Mouse (Mus musculus): Measurements from ENCODE around the gene Serpina1e. TPM values are rescaled to one million over a fixed set of nuclear protein-coding genes. Genes with fewer than 3 reads are reported as not detected.
A peak's percentile ranks its signal among the peaks of the same experiment; 100 is the strongest.
"Not testable (repeated sequence)": the region's sequence is repeated elsewhere in the genome, so short reads cannot be mapped to it uniquely, and the experiment has no call there.

Gene Serpina1e
- total and polyA plus RNA-seq, 2 experiments, result 557 to 1,162 TPM

DNA sequence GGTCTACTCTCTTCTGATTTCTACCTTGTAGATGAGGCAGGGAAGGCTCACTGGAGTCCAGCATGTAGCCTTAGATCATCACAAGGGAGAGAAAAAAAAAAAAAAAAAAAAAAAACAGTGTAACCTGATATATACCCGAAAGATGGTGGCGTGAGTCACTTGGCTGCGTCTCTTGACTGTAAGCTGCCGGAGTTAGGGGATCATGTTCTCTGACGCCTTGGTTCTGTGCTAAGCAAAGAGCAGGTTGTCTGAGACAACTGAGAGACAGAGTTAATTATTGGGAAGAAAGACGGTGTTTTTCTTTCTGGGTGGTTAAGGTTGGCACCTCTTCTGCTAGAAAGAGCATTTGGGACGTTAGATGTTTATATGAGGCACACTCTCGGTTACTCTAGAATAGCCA, 4.1 kb upstream of the Serpina1e start:
- Histone ChIP-seq H3K27me3 (ENCODE audit: control insufficient read depth, insufficient read depth, low read length) (no peaks in the 10 kb centered on the region), H3K9ac (ENCODE audit: low read depth, low read length) (no peak overlapping the region), H3K79me2 (ENCODE audit: control insufficient read depth, insufficient read depth, low read length) (no peaks in the 10 kb centered on the region; the same call in 1 of the 2 replicates), H3K4me3 (ENCODE audit: insufficient read depth, low read depth, low read length) (no peak overlapping the region), H3K27ac (replicated peaks; ENCODE audit: insufficient read depth, low read depth, low read length) (peak overlapping the region; percentile 100), H3K36me3 (ENCODE audit: control insufficient read depth, insufficient read depth, low read length) (no peaks in the 10 kb centered on the region), H3K4me1 (ENCODE audit: control insufficient read depth, insufficient read depth, low read length) (peaks cover 35% of the 10 kb centered on the region)
- WGBS, result 65% methylated on average over 8 of the region's 8 CpGs
- TF ChIP-seq CTCF (IDR thresholded peaks at IDR 0.05; ENCODE audit: low read depth, low read length) (no peak), POLR2A (IDR thresholded peaks at IDR 0.05; ENCODE audit: extremely low read depth, insufficient read depth, low read length) (no peak)
- DNase-seq (ENCODE audit: extremely low read depth, low read depth, low spot score), result no peak

DNA sequence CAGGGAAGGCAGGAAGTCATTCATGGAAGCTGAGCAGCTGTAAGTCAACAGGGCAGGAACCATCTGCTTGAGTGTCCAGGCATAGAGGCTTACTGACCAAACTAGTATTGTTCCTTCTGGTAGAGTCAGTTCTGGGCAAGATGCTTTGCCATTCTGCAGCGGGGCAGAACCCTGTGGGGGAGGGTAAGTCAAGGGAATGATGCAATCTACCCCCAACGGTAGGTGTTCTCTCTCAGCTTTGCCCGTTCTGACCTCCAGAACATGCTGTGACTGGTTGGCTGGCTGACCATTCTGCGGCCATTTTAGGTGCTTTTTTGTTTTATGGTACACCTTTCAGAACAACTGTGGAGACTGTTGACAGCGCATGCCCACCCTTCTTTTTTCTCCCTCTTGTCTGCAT, 3.6 kb upstream of the Serpina1e start:
- Histone ChIP-seq H3K4me3 (ENCODE audit: insufficient read depth, low read depth, low read length) (no peak overlapping the region), H3K27ac (replicated peaks; ENCODE audit: insufficient read depth, low read depth, low read length) (peak overlapping the region; percentile 100), H3K9ac (ENCODE audit: low read depth, low read length) (no peak overlapping the region), H3K36me3 (ENCODE audit: control insufficient read depth, insufficient read depth, low read length) (no peaks in the 10 kb centered on the region), H3K27me3 (ENCODE audit: control insufficient read depth, insufficient read depth, low read length) (no peaks in the 10 kb centered on the region), H3K79me2 (ENCODE audit: control insufficient read depth, insufficient read depth, low read length) (no peaks in the 10 kb centered on the region; the same call in 1 of the 2 replicates), H3K4me1 (ENCODE audit: control insufficient read depth, insufficient read depth, low read length) (peaks cover 35% of the 10 kb centered on the region)
- 43% methylated on average over 5 of the region's 5 CpGs for WGBS
- DNase-seq (ENCODE audit: extremely low read depth, low read depth, low spot score), result peak; percentile 78
- TF ChIP-seq CTCF (IDR thresholded peaks at IDR 0.05; ENCODE audit: low read depth, low read length) (no peak), POLR2A (IDR thresholded peaks at IDR 0.05; ENCODE audit: extremely low read depth, insufficient read depth, low read length) (no peak)

DNA sequence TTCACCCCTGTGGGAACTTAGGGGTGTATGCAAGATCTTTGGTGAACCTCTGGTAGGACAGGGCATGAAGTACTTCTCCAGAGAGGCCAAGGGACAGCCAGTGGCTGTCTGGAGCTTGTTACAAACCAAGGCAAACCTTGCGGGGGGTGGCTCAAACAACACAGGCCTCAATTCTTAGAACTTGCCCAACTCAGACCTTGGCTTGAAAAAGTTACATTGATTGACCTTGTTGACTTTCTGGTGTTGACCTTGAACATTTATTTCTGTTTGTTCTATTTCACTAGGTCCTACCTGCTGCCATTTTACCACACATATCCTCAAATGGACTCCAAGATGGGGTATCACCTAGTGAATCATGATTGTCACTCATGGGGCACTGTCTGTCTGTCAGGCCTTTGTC, 2.9 kb upstream of the Serpina1e start:
- WGBS, result 10% methylated on average over 1 of the region's 1 CpGs
- peak; percentile 90 for DNase-seq (ENCODE audit: extremely low read depth, low read depth, low spot score)
- Histone ChIP-seq H3K4me1 (ENCODE audit: control insufficient read depth, insufficient read depth, low read length) (peaks cover 32% of the 10 kb centered on the region), H3K27ac (replicated peaks; ENCODE audit: insufficient read depth, low read depth, low read length) (peak overlapping the region; percentile 100), H3K36me3 (ENCODE audit: control insufficient read depth, insufficient read depth, low read length) (no peaks in the 10 kb centered on the region), H3K4me3 (ENCODE audit: insufficient read depth, low read depth, low read length) (no peak overlapping the region), H3K79me2 (ENCODE audit: control insufficient read depth, insufficient read depth, low read length) (no peaks in the 10 kb centered on the region; the same call in 1 of the 2 replicates), H3K27me3 (ENCODE audit: control insufficient read depth, insufficient read depth, low read length) (no peaks in the 10 kb centered on the region), H3K9ac (ENCODE audit: low read depth, low read length) (peak overlapping the region; percentile 0; the same call in 1 of the 2 replicates)
- TF ChIP-seq POLR2A (IDR thresholded peaks at IDR 0.05; ENCODE audit: extremely low read depth, insufficient read depth, low read length) (no peak), CTCF (IDR thresholded peaks at IDR 0.05; ENCODE audit: low read depth, low read length) (no peak)

DNA sequence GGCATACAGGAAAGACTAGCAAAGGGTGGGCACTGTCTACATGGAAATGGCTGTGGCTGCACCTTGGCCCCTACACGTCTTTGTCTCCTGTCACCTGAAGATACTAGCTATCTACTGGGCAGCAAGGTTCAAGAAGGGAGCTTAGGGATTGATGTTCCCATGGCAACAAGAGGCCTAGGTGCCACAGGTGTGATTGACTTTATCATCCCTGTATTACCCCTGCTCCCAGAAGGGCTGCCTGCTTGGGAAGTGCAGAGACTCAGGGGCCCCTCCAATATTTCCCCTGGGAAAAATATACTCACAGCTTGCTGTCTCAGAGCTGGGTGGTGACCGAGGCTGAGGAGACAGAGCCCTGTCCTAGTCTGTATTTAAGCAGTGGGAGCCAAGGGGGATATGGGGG, 2.2 kb downstream of the Serpina1e start:
- peak overlapping the region; percentile 87 for H3K9ac ChIP-seq (ENCODE audit: low read depth, low read length)
- peak overlapping the region; percentile 73 for H3K27ac ChIP-seq (replicated peaks; ENCODE audit: insufficient read depth, low read depth, low read length)
- WGBS, result 30% methylated on average over 2 of the region's 2 CpGs
- not testable (repeated sequence) for H3K36me3 ChIP-seq (ENCODE audit: control insufficient read depth, insufficient read depth, low read length); H3K27me3 ChIP-seq (ENCODE audit: control insufficient read depth, insufficient read depth, low read length); DNase-seq (ENCODE audit: extremely low read depth, low read depth, low spot score); H3K79me2 ChIP-seq (ENCODE audit: control insufficient read depth, insufficient read depth, low read length); H3K4me1 ChIP-seq (ENCODE audit: control insufficient read depth, insufficient read depth, low read length)
- peak overlapping the region; percentile 53 for H3K4me3 ChIP-seq (ENCODE audit: insufficient read depth, low read depth, low read length)

DNA sequence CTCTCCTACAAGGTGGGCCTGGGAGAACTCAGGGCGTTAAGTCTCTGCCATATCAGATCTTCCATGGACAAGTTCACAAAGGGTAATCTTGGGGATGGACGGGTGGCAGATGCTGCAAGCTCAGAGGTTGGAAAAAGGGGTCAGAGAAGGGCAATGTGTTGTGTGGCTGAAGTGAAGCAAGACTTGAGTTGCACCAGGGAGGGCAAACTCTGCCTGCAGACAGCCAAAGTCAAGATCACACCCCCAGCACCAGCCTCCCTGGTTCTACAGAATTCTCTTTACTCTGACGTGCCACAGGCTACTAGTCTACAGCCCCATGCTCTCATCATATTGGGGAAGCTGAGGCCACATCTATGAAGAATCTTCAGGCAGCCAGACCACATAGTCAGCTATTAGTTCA, 5.8 kb downstream of the Serpina1e start:
- not testable (repeated sequence) for H3K9ac ChIP-seq (ENCODE audit: low read depth, low read length); H3K79me2 ChIP-seq (ENCODE audit: control insufficient read depth, insufficient read depth, low read length); H3K27ac ChIP-seq (replicated peaks; ENCODE audit: insufficient read depth, low read depth, low read length); H3K4me1 ChIP-seq (ENCODE audit: control insufficient read depth, insufficient read depth, low read length); H3K4me3 ChIP-seq (ENCODE audit: insufficient read depth, low read depth, low read length); H3K27me3 ChIP-seq (ENCODE audit: control insufficient read depth, insufficient read depth, low read length)
- WGBS, result 12% methylated on average over 3 of the region's 3 CpGs
- 0 out of 2 replicates have a peak, but pooled peaks have one; percentile 37 for TF ChIP-seq POLR2A (IDR thresholded peaks at IDR 0.05; ENCODE audit: extremely low read depth, insufficient read depth, low read length)
- peak; percentile 82 for DNase-seq (ENCODE audit: extremely low read depth, low read depth, low spot score)
- peaks cover 17% of the 10 kb centered on the region; the same call in 1 of the 2 replicates for H3K36me3 ChIP-seq (ENCODE audit: control insufficient read depth, insufficient read depth, low read length)

DNA sequence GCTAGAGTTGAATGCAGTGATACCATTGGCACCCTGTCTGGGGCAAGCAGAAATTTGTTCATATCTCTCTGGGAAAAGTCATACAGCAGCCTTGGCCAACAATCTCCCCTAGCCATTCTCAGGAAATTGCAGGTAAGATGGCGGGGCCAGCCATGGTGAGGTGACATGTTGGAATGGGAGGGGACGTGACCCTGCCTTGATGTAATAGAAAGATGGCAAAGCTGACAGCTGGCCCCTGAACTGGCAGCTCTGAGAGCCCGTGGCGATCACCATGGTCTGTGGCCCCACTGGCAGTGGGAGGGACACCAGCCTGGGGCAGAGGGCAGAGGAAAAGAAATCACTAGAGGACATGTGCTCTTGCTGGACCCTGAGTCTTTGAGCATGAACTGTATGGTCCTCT, 12.5 kb downstream of the Serpina1e start:
- Histone ChIP-seq H3K4me1 (ENCODE audit: control insufficient read depth, insufficient read depth, low read length) (no peaks in the 10 kb centered on the region), H3K27me3 (ENCODE audit: control insufficient read depth, insufficient read depth, low read length) (no peaks in the 10 kb centered on the region), H3K36me3 (ENCODE audit: control insufficient read depth, insufficient read depth, low read length) (peaks cover 12% of the 10 kb centered on the region; the same call in 1 of the 2 replicates), H3K4me3 (ENCODE audit: insufficient read depth, low read depth, low read length) (no peak overlapping the region), H3K27ac (replicated peaks; ENCODE audit: insufficient read depth, low read depth, low read length) (no peak overlapping the region), H3K79me2 (ENCODE audit: control insufficient read depth, insufficient read depth, low read length) (no peaks in the 10 kb centered on the region), H3K9ac (ENCODE audit: low read depth, low read length) (no peak overlapping the region)
- TF ChIP-seq POLR2A (IDR thresholded peaks at IDR 0.05; ENCODE audit: extremely low read depth, insufficient read depth, low read length), result peak; percentile 53
- peak; percentile 25; the same call in 1 of the 2 replicates for TF ChIP-seq CTCF (IDR thresholded peaks at IDR 0.05; ENCODE audit: low read depth, low read length)
- WGBS, result 27% methylated on average over 4 of the region's 4 CpGs
- no peak for DNase-seq (ENCODE audit: extremely low read depth, low read depth, low spot score)

DNA sequence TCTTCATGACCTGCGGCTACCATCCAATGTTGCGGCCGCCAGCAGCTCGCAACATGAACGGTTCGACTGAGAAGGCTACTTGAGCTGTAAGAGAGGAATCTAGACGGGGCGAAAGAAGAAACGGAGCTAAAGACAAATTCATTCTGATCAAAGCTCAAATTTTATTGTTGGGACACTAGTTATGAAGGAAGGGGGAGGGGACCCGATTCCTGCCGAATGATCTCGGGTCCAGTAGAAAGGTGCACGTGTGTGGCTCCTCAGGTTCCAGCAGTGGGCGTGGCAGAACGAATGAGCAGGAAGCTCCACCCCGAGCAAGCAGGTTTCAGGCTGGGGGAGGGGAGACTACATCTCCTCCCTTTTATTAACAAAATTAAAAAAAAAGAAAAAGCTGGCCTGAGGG, 49.6 kb downstream of the Serpina1e start:
- 96% methylated on average over 12 of the region's 16 CpGs for WGBS
- H3K27ac ChIP-seq (replicated peaks; ENCODE audit: insufficient read depth, low read depth, low read length); H3K79me2 ChIP-seq (ENCODE audit: control insufficient read depth, insufficient read depth, low read length); DNase-seq (ENCODE audit: extremely low read depth, low read depth, low spot score); H3K4me1 ChIP-seq (ENCODE audit: control insufficient read depth, insufficient read depth, low read length); H3K27me3 ChIP-seq (ENCODE audit: control insufficient read depth, insufficient read depth, low read length); H3K36me3 ChIP-seq (ENCODE audit: control insufficient read depth, insufficient read depth, low read length); H3K9ac ChIP-seq (ENCODE audit: low read depth, low read length); H3K4me3 ChIP-seq (ENCODE audit: insufficient read depth, low read depth, low read length): not testable (repeated sequence)

DNA sequence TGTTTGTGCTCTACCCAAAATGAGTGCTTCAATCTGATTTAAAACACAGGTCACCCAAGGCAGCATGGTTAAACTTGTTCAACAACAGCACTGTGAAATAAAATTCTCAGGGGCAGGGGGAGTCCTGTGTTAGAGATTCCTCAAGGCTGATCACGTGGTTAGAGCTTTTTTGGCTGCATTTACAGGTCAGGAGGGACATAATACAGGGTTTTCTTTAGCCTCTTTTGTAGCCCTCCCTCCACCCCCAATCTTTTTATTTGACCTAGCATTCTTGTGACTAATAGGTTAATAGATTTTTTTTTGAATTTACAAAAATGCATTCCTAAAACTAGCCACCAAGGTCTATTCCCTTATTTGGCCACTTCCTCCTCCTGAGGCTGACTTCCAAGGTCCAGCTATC, 51.0 kb downstream of the Serpina1e start:
- H3K27ac ChIP-seq (replicated peaks; ENCODE audit: insufficient read depth, low read depth, low read length); H3K36me3 ChIP-seq (ENCODE audit: control insufficient read depth, insufficient read depth, low read length); H3K27me3 ChIP-seq (ENCODE audit: control insufficient read depth, insufficient read depth, low read length); H3K79me2 ChIP-seq (ENCODE audit: control insufficient read depth, insufficient read depth, low read length); H3K4me1 ChIP-seq (ENCODE audit: control insufficient read depth, insufficient read depth, low read length); H3K4me3 ChIP-seq (ENCODE audit: insufficient read depth, low read depth, low read length); H3K9ac ChIP-seq (ENCODE audit: low read depth, low read length): not testable (repeated sequence)
- DNase-seq (ENCODE audit: extremely low read depth, low read depth, low spot score), result peak; percentile 48
- WGBS, result 18% methylated on average over 1 of the region's 1 CpGs

DNA sequence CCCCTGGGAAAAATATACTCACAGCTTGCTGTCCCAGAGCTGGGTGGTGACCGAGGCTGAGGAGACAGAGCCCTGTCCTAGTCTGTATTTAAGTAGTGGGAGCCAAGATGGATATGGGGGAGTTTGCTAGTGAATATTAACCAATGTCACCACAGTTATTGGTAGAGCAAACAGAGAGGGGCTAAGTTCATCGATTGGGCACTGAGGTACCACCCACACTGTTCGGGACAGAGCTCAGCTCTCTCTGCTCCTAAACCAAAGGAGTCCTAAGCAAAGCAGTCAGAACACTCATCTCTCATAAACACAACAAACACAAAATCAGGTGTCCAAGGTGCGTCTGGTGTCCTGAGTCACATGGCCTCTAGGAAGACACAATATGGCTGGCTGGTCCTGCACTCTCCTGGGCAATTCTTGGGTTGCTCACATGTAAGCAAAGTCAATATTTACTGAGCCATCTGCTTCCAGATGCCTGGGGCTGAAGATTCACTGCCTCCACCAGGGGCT, 53.9 kb downstream of the Serpina1e start, which contains the start of gene Serpina1c:
Gene Serpina1c (minus strand): TSS at position 51 of the 504 bp plus-strand sequence.
- H3K4me1 ChIP-seq (ENCODE audit: control insufficient read depth, insufficient read depth, low read length); H3K27me3 ChIP-seq (ENCODE audit: control insufficient read depth, insufficient read depth, low read length); H3K36me3 ChIP-seq (ENCODE audit: control insufficient read depth, insufficient read depth, low read length); H3K79me2 ChIP-seq (ENCODE audit: control insufficient read depth, insufficient read depth, low read length): not testable (repeated sequence)
- peak within 1 kb of the TSS; percentile 89 for H3K4me3 ChIP-seq (ENCODE audit: insufficient read depth, low read depth, low read length)
- peak within 1 kb of the TSS; percentile 98 for H3K9ac ChIP-seq (ENCODE audit: low read depth, low read length)
- WGBS, result 22% methylated on average over 4 of the region's 4 CpGs
- H3K27ac ChIP-seq (replicated peaks; ENCODE audit: insufficient read depth, low read depth, low read length), result peak within 1 kb of the TSS; percentile 98
- DNase-seq (ENCODE audit: extremely low read depth, low read depth, low spot score), result peak; percentile 97

All from liver, adult 2 months (tissue).